Comparison of ENCODE assay signal across 8 mouse cellular contexts in the genomic region with DNA sequence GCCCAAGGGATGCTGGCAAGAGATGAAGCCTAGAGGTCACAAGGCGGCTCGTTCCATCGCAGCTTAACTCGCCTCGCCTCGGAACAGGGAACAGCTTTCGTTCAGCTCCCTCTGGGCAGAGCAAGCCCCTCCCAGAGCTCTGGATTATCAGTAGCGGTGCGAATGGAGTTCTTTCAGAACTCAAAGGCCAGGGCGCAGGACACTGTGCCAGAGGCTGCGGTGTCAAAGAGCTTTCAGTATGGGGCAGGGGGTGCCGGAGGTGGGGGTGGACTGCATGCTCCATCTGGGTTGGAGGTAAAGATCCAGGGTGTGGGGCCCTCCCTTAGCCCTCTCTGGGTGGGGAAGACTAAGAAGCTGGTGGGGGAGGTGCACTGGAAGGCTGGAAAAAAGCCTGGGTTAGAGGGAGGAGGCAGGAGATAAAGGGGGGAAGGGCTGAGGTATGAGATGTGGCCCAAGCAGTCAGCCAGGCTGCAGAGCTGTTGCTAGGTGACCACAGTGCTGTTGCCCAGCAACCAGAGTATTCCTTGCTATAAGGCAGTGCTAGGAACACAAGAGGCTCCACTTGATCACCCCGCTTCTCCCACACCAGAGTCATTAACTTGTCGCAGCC. TPM values are rescaled to one million over a fixed set of nuclear protein-coding genes. Genes with fewer than 3 reads are reported as not detected.
DNase-seq lines count a peak whose midpoint lies in the region; ATAC-seq lines count a peak whose summit lies in the region.

No protein-coding gene starts in this region.

- DNase-seq in gastrocnemius, adult 18-20 months (ENCODE audit: low spot score) = peak; percentile 52
- no peak for DNase-seq in gastrocnemius, postnatal 10 days
- DNase-seq in kidney, postnatal 10 days = peak; percentile 79
- DNase-seq in ovary, postnatal 14 days (ENCODE audit: low spot score) = peak; percentile 67
- no peak for DNase-seq in spleen, postnatal 14 days (ENCODE audit: low spot score in 2 of 2)

- 0 out of 2 replicates have a peak, but pooled peaks cover 2% of the 10 kb centered on the region for H3K36me3 ChIP-seq in embryonic facial prominence, embryonic 13.5 days
- no peaks in the 10 kb centered on the region for H3K36me3 ChIP-seq in heart, embryonic 12.5 days
- H3K36me3 ChIP-seq in limb, embryonic 15.5 days = 0 out of 2 replicates have a peak, but pooled peaks cover 4% of the 10 kb centered on the region

- WGBS in embryonic facial prominence, embryonic 13.5 days = 3% methylated on average over 14 of the region's 14 CpGs
- 2% methylated on average over 14 of the region's 14 CpGs for WGBS in heart, embryonic 12.5 days
- WGBS in limb, embryonic 15.5 days = 5% methylated on average over 14 of the region's 14 CpGs

- peak overlapping the region; percentile 55 for H3K4me2 ChIP-seq in embryonic facial prominence, embryonic 13.5 days
- peak overlapping the region; percentile 63 for H3K4me2 ChIP-seq in heart, embryonic 12.5 days
- H3K4me2 ChIP-seq in limb, embryonic 15.5 days = peak overlapping the region; percentile 29

- peak; percentile 80 for ATAC-seq in embryonic facial prominence, embryonic 13.5 days (ENCODE audit: insufficient number of reproducible peaks, insufficient read depth, low FRiP score, low TSS enrichment, low read depth)
- ATAC-seq in heart, embryonic 12.5 days (ENCODE audit: insufficient number of reproducible peaks, low FRiP score) = peak; percentile 92
- ATAC-seq in limb, embryonic 15.5 days (ENCODE audit: insufficient number of reproducible peaks, low FRiP score, low TSS enrichment, low read depth) = peak; percentile 80

- peak overlapping the region; percentile 23 for H3K4me3 ChIP-seq in embryonic facial prominence, embryonic 13.5 days
- H3K4me3 ChIP-seq in heart, embryonic 12.5 days = peak overlapping the region; percentile 33
- H3K4me3 ChIP-seq in limb, embryonic 15.5 days = no peak overlapping the region

- H3K27ac ChIP-seq in embryonic facial prominence, embryonic 13.5 days = peak overlapping the region; percentile 73
- peak overlapping the region; percentile 93 for H3K27ac ChIP-seq in heart, embryonic 12.5 days (ENCODE audit: poor library complexity, severe bottlenecking)
- peak overlapping the region; percentile 69 for H3K27ac ChIP-seq in limb, embryonic 15.5 days

- no peaks in the 10 kb centered on the region for H3K27me3 ChIP-seq in embryonic facial prominence, embryonic 13.5 days
- no peaks in the 10 kb centered on the region for H3K27me3 ChIP-seq in heart, embryonic 12.5 days (replicated peaks)
- no peaks in the 10 kb centered on the region for H3K27me3 ChIP-seq in limb, embryonic 15.5 days

- peaks cover 19% of the 10 kb centered on the region for H3K4me1 ChIP-seq in embryonic facial prominence, embryonic 13.5 days
- H3K4me1 ChIP-seq in heart, embryonic 12.5 days (replicated peaks) = peaks cover 54% of the 10 kb centered on the region
- H3K4me1 ChIP-seq in limb, embryonic 15.5 days = peaks cover 17% of the 10 kb centered on the region

- H3K9ac ChIP-seq in embryonic facial prominence, embryonic 13.5 days = peak overlapping the region; percentile 60
- peak overlapping the region; percentile 50; the same call in 1 of the 2 replicates for H3K9ac ChIP-seq in heart, embryonic 12.5 days
- no peak overlapping the region for H3K9ac ChIP-seq in limb, embryonic 15.5 days

- H3K9me3 ChIP-seq in embryonic facial prominence, embryonic 13.5 days = no peaks in the 10 kb centered on the region
- no peaks in the 10 kb centered on the region for H3K9me3 ChIP-seq in heart, embryonic 12.5 days (replicated peaks)
- H3K9me3 ChIP-seq in limb, embryonic 15.5 days = no peaks in the 10 kb centered on the region

RNA-seq across cellular contexts. Expression of a gene that starts 9.1 kb away (rescaled TPM):
- total RNA-seq in gastrocnemius, adult 18-20 months (2021) = 1 to 10 TPM; 6.4 to 7.9 TPM
- 10 to 100 TPM; 12.4 to 17.3 TPM for total RNA-seq in gastrocnemius, postnatal 10 days (2021)
- polyA plus RNA-seq in embryonic facial prominence, embryonic 13.5 days (2015; fragmentation: Nextera tagmentation; extraction: Ambion mirVana) = 140 and 147 TPM in 2 replicates
- 79.4 and 80.8 TPM in 2 replicates for polyA plus RNA-seq in heart, embryonic 12.5 days (2016; fragmentation: Nextera tagmentation; extraction: Ambion mirVana)
- polyA plus RNA-seq in limb, embryonic 15.5 days (2015; fragmentation: Nextera tagmentation; extraction: Ambion mirVana) = 89.6 and 95.0 TPM in 2 replicates

RNA-seq across cellular contexts. Expression of a gene that starts 9.8 kb away (rescaled TPM):
- total RNA-seq in gastrocnemius, adult 18-20 months (2021) = 1 to 10 TPM; 3.4 to 4.1 TPM
- 1 to 10 TPM; 4.8 to 6.6 TPM for total RNA-seq in gastrocnemius, postnatal 10 days (2021)
- 9.6 and 13.3 TPM in 2 replicates for polyA plus RNA-seq in embryonic facial prominence, embryonic 13.5 days (2015; fragmentation: Nextera tagmentation; extraction: Ambion mirVana)
- polyA plus RNA-seq in heart, embryonic 12.5 days (2016; fragmentation: Nextera tagmentation; extraction: Ambion mirVana) = 18.9 and 21.2 TPM in 2 replicates
- polyA plus RNA-seq in limb, embryonic 15.5 days (2015; fragmentation: Nextera tagmentation; extraction: Ambion mirVana) = 8.8 and 10.8 TPM in 2 replicates

RNA-seq across cellular contexts. Expression of a gene that starts 18.0 kb away (rescaled TPM):
- total RNA-seq in gastrocnemius, adult 18-20 months (2021) = 1 to 10 TPM; 7.5 to 8.9 TPM
- 10 to 100 TPM in 1 of 2 experiments, 1 to 10 TPM in 1; 6.6 to 11.5 TPM for total RNA-seq in gastrocnemius, postnatal 10 days (2021)
- 176 and 185 TPM in 2 replicates for polyA plus RNA-seq in embryonic facial prominence, embryonic 13.5 days (2015; fragmentation: Nextera tagmentation; extraction: Ambion mirVana)
- 89.4 and 91.4 TPM in 2 replicates for polyA plus RNA-seq in heart, embryonic 12.5 days (2016; fragmentation: Nextera tagmentation; extraction: Ambion mirVana)
- polyA plus RNA-seq in limb, embryonic 15.5 days (2015; fragmentation: Nextera tagmentation; extraction: Ambion mirVana) = 109 and 122 TPM in 2 replicates

RNA-seq across cellular contexts. Expression of a gene that starts 20.4 kb away (rescaled TPM):
- 10 to 100 TPM; 29.3 to 30.0 TPM for total RNA-seq in gastrocnemius, adult 18-20 months (2021)
- 10 to 100 TPM; 35.3 to 35.4 TPM for total RNA-seq in gastrocnemius, postnatal 10 days (2021)
- polyA plus RNA-seq in embryonic facial prominence, embryonic 13.5 days (2015; fragmentation: Nextera tagmentation; extraction: Ambion mirVana) = 42.3 and 50.4 TPM in 2 replicates
- polyA plus RNA-seq in heart, embryonic 12.5 days (2016; fragmentation: Nextera tagmentation; extraction: Ambion mirVana) = 49.9 and 55.5 TPM in 2 replicates
- 33.6 and 40.4 TPM in 2 replicates for polyA plus RNA-seq in limb, embryonic 15.5 days (2015; fragmentation: Nextera tagmentation; extraction: Ambion mirVana)

RNA-seq across cellular contexts. Expression of a gene that starts 27.6 kb away (rescaled TPM):
- total RNA-seq in gastrocnemius, adult 18-20 months (2021) = 10 to 100 TPM; 61.3 to 63.2 TPM
- 10 to 100 TPM; 57.2 to 76.4 TPM for total RNA-seq in gastrocnemius, postnatal 10 days (2021)
- 191 and 227 TPM in 2 replicates for polyA plus RNA-seq in embryonic facial prominence, embryonic 13.5 days (2015; fragmentation: Nextera tagmentation; extraction: Ambion mirVana)
- 105 and 115 TPM in 2 replicates for polyA plus RNA-seq in heart, embryonic 12.5 days (2016; fragmentation: Nextera tagmentation; extraction: Ambion mirVana)
- 151 and 157 TPM in 2 replicates for polyA plus RNA-seq in limb, embryonic 15.5 days (2015; fragmentation: Nextera tagmentation; extraction: Ambion mirVana)

Comparison
In these comparisons a context has a peak if more than half of its experiments do, and no peak if none do; other contexts are left out.
1. DNase-seq: peak in gastrocnemius, adult 18-20 months (single experiment), kidney, postnatal 10 days (single experiment) and ovary, postnatal 14 days (single experiment); none in gastrocnemius, postnatal 10 days (single experiment) and spleen, postnatal 14 days (0 of 2).
2. Peak in every context shown above with its lines, with median percentiles within 50 percentile points of each other: ATAC-seq, H3K27ac ChIP-seq and H3K4me2 ChIP-seq.